Mouse (Mus musculus) right cerebral cortex, postnatal 25 days (tissue): Measurements from ENCODE around the gene Sox5.

Source experiments
- DNase-seq: peaks from one replicate; pipeline ENCODE4 v3.0.0; 2022

Sox5 gene

GRCm38 (mm10) chr6:144168696-144169476, 612.9 kb downstream of the Sox5 start:
- DNase-seq, result no peak

DNA sequence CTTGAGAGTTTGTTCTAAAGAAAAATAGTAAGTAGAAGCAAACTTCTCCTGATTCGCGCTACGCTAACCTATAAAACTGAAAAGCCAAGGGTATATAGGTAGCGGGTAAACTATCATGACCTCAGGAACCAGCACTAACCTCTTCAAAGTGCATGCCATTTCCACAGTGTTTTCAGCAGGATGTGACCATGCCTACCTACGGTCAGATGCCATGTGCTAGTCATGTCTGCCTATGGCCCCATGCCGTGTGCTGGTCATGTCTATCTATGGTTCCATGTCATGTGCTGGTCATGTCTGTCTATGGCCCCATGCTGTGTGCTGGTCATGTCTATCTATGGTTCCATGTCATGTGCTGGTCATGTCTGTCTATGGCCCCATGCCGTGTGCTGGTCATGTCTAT, 614.7 kb downstream of the Sox5 start:
- DNase-seq, result no peak

- DNase-seq, result no peak
Measured at GRCm38 (mm10) chr6:144166651-144167050, 615.1 kb downstream of the Sox5 start.

GRCm38 (mm10) chr6:144166104-144166503, 615.7 kb downstream of the Sox5 start:
- DNase-seq, result peak; percentile 40

DNA sequence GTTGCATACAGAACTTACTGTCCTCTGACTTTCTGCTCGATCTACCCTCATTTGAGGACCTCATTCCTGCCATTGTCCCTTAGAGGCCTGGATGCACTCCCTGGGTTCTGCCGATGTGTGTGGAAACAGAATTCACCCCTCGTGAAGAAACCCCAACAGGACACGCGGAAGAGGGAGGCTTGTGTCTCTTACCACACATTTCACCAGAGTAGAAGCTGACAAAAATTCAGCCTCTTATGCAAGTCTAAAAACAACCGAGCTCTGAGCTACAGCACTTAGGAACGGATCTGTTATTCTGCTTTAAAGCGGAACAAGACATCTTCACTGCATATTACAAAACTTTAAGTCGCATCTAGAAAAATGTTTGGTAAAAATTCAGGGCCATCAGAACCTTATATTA, 618.3 kb downstream of the Sox5 start:
- no peak for DNase-seq

- DNase-seq, result no peak
Measured at GRCm38 (mm10) chr6:144158637-144159036, 623.1 kb downstream of the Sox5 start.

- peak; percentile 60 for DNase-seq
Measured at GRCm38 (mm10) chr6:144154892-144155424, 626.8 kb downstream of the Sox5 start.

DNA sequence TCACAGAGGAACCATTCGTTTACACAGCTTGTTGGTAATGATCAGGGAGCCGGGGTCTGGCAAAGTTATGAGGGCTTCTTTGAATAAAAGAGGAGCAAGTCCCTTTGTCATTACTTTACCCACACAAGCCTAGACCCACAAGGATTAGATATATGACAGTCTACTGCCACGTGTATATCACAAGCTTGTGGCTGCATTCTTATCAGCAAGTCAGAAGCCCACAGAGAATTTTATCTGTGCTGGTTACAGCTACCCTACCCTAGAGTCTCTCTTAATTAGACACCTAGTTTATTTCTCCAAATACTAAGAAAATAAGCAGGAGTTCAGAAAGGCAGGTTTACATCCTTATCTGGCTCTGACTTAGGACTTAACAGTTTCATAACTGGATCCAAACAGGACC, 629.8 kb downstream of the Sox5 start:
- DNase-seq, result no peak

- no peak for DNase-seq
Measured at GRCm38 (mm10) chr6:144151075-144151474, 630.7 kb downstream of the Sox5 start.

- DNase-seq, result no peak
Measured at GRCm38 (mm10) chr6:144137397-144137796, 644.4 kb downstream of the Sox5 start.

DNA sequence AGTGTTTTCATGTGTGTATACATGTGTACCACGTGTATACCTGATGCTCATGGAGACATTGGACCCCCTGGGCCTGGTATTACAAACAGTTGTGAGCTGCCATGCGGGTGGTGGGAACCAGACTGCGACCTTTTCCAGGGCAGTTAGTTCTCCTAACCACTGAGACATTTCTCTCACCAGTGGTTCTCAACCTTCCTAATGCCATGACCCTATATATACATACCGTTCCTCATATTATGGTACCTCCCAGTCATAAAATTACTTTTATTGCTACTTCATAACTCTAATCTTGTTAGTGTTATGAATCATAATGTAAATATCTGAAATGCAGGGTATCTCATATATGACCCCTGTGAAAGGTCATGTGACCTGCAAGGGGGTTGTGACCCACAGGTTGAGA, 644.9 kb downstream of the Sox5 start:
- no peak for DNase-seq

GRCm38 (mm10) chr6:144129927-144130326, 651.9 kb downstream of the Sox5 start:
- no peak for DNase-seq

- no peak for DNase-seq
Measured at GRCm38 (mm10) chr6:144119961-144120360, 661.8 kb downstream of the Sox5 start.

DNA sequence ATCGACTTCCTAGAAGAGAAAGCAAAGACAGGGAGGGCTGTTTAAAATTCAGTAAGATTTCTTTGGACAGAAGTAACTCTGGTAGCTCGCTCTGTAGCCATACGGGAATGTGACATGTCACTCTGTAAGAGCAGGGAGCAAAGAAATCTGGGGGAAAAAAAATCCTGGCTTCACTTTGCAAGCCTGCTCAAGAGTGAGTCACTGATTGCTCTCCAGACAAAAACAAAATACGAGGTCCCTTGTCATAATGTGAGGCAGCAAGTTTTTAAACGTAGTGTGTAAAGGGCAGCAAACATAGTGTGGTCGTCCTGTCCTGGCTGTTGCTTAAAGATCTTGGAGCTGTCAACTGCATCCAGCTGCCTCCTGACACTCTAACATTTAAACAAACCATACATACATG, 665.1 kb downstream of the Sox5 start:
- DNase-seq, result no peak

GRCm38 (mm10) chr6:144111561-144111960, 670.2 kb downstream of the Sox5 start:
- DNase-seq, result no peak

- no peak for DNase-seq
Measured at GRCm38 (mm10) chr6:144106848-144107247, 674.9 kb downstream of the Sox5 start.

GRCm38 (mm10) chr6:144105645-144106044, 676.1 kb downstream of the Sox5 start:
- DNase-seq, result no peak

- no peak for DNase-seq
Measured at GRCm38 (mm10) chr6:144103612-144104011, 678.2 kb downstream of the Sox5 start.

DNA sequence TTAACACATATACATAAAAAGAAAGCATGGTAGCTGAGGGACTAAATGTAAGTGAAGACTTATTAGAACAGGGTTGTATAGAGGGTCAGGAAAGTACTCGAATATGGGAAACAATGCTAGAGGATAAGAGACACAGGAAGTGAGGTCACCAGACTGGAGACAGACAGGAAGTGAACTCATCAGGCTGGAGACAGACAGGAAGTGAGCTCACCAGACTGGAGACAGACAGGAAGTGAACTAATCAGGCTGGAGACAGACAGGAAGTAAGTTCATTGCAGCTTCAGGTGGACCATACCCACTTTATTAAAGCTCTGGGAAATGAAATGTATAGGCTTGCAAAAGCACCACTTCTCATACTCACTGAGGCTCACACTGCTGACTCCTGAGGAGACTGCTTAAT, 680.9 kb downstream of the Sox5 start:
- no peak for DNase-seq

GRCm38 (mm10) chr6:144098119-144098518, 683.7 kb downstream of the Sox5 start:
- DNase-seq, result peak; percentile 38

GRCm38 (mm10) chr6:144088256-144088655, 693.5 kb downstream of the Sox5 start:
- no peak for DNase-seq

DNA sequence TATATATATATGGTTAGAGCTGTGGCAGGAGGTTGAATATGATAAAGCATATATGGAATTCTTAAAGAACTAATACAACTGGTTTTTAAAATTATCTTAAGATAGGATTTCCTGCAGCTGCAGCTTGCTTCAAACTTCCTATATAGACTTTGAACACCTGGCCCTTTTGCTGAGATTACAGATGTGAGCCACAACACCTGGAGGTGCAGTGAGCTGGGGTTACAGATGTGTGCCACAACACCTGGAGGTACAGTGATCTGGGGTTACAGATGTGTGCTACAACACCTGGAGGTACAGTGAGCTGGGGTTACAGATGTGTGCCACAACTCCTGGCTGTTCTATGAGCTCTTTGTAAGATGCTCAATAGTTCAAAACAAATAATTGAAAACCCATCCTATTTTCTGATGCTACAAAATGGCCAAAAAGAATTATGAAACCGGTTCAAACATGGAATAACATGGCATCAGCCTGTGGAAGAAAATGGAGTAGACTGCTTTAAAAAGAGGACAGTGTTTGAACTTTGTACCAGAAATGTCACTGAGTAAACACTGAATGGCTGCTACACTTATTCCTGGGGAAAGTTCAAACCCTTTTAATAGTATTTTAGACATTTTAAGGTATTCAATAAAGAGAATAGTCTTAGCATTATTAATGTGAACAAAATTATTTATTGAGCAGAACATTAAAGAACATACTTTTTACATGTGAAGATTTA, 695.5 kb downstream of the Sox5 start:
- no peak for DNase-seq

DNA sequence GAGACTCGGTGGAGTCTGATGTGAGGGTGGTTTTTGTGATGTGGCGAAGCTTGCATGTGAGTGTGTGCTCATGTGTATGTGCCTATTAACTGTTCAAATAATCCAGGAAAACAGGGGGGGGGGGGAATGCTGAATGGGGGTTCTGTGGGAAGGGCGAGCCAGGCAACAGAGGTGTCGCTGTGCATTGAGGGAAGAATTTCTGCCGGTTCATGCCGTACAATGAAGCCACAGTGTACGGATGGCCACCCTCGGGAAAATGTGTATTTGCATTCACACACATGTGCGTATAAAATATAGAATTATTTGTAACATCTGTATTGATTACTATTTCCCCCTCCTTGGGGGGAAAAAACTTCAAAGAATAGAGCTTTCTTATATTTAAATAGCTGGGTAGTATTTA, 699.5 kb downstream of the Sox5 start:
- DNase-seq, result no peak

DNA sequence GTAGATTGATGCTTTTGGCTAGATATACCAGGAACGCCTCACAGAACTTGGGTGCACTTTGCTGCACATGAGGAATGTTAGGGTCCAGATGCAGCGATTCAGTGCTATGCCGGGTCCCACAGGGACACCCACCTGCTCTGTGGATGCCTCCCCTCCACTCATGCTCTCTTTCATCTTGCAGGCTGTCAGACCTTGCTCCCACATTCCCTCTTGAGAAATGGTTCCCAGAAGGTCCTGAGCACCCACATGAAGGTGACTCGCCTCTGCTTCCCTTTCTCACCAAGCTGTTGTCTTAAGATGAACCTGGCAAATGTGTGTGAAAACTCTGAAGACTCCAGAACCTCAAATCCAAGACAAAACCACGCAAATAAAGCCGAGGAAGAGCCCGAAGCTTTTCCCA, 704.0 kb downstream of the Sox5 start:
- DNase-seq, result no peak
